Mouse (Mus musculus): Measurements from ENCODE around the gene Trim69. TPM values are rescaled to one million over a fixed set of nuclear protein-coding genes. Genes with fewer than 3 reads are reported as not detected.

Trim69 gene
- polyA plus RNA-seq, 1 experiment from 2014 or later = not detected

GRCm38 (mm10) chr2:122141332-122141967 lies 19.1 kb upstream of the Trim69 start:
- no peak for ATAC-seq (ENCODE audit: insufficient number of reproducible peaks, low FRiP score, low TSS enrichment, low read depth)
- no peak overlapping the region for H3K4me3 ChIP-seq (replicated peaks)
- H3K4me1 ChIP-seq = no peaks in the 10 kb centered on the region
- H3K36me3 ChIP-seq = no peaks in the 10 kb centered on the region
- WGBS = 72% methylated on average over 5 of the region's 5 CpGs
- no peak overlapping the region for H3K9ac ChIP-seq
- H3K9me3 ChIP-seq (replicated peaks) = no peaks in the 10 kb centered on the region
- no peak overlapping the region for H3K4me2 ChIP-seq (replicated peaks)
- no peaks in the 10 kb centered on the region for H3K27me3 ChIP-seq
- H3K27ac ChIP-seq (replicated peaks) = no peak overlapping the region

GRCm38 (mm10) chr2:122143111-122143510 lies 17.4 kb upstream of the Trim69 start:
- no peaks in the 10 kb centered on the region for H3K9me3 ChIP-seq (replicated peaks)
- H3K27me3 ChIP-seq = no peaks in the 10 kb centered on the region
- H3K9ac ChIP-seq = no peak overlapping the region
- no peak overlapping the region for H3K27ac ChIP-seq (replicated peaks)
- no peak overlapping the region for H3K4me2 ChIP-seq (replicated peaks)
- peaks cover 3% of the 10 kb centered on the region; the same call in 1 of the 2 replicates for H3K4me1 ChIP-seq
- no peak overlapping the region for H3K4me3 ChIP-seq (replicated peaks)
- no peaks in the 10 kb centered on the region for H3K36me3 ChIP-seq
- WGBS = 82% methylated on average over 3 of the region's 3 CpGs
- ATAC-seq (ENCODE audit: insufficient number of reproducible peaks, low FRiP score, low TSS enrichment, low read depth) = no peak

GRCm38 (mm10) chr2:122145756-122146155 lies 14.7 kb upstream of the Trim69 start:
- H3K27ac ChIP-seq (replicated peaks) = no peak overlapping the region

GRCm38 (mm10) chr2:122146687-122147086 lies 13.8 kb upstream of the Trim69 start:
- H3K4me3 ChIP-seq (replicated peaks) = no peak overlapping the region

More at GRCm38 (mm10) chr2:122145756-122146155, 14.7 kb upstream of the Trim69 start:
- 67% methylated on average over 4 of the region's 4 CpGs for WGBS
- no peak overlapping the region for H3K4me3 ChIP-seq (replicated peaks)
- no peak overlapping the region for H3K4me2 ChIP-seq (replicated peaks)
- H3K9me3 ChIP-seq (replicated peaks) = no peaks in the 10 kb centered on the region
- no peak overlapping the region for H3K9ac ChIP-seq
- H3K36me3 ChIP-seq = no peaks in the 10 kb centered on the region
- no peak for ATAC-seq (ENCODE audit: insufficient number of reproducible peaks, low FRiP score, low TSS enrichment, low read depth)
- no peaks in the 10 kb centered on the region for H3K27me3 ChIP-seq
- peaks cover 9% of the 10 kb centered on the region for H3K4me1 ChIP-seq

GRCm38 (mm10) chr2:122147508-122148241 lies 12.8 kb upstream of the Trim69 start, which contains the start of gene B2m:
Gene B2m, plus strand, starts transcription at chr2:122147686.
- peak; percentile 97 for ATAC-seq (ENCODE audit: insufficient number of reproducible peaks, low FRiP score, low TSS enrichment, low read depth)
- peak within 1 kb of the TSS; percentile 86 for H3K27ac ChIP-seq (replicated peaks)
- peak within 1 kb of the TSS; percentile 59 for H3K9ac ChIP-seq
- no peaks in the 10 kb centered on the region for H3K9me3 ChIP-seq (replicated peaks)
- peak within 1 kb of the TSS; percentile 62 for H3K4me2 ChIP-seq (replicated peaks)
- H3K36me3 ChIP-seq = no peaks in the 10 kb centered on the region
- H3K27me3 ChIP-seq = no peaks in the 10 kb centered on the region
- peaks cover 9% of the 10 kb centered on the region for H3K4me1 ChIP-seq
- under 1% methylated on average over 40 of the region's 40 CpGs for WGBS
- peak within 1 kb of the TSS; percentile 70 for H3K4me3 ChIP-seq (replicated peaks)

More at GRCm38 (mm10) chr2:122146687-122147086, 13.8 kb upstream of the Trim69 start:
- Histone ChIP-seq H3K4me1 (peaks cover 9% of the 10 kb centered on the region), H3K27ac (replicated peaks) (no peak overlapping the region), H3K36me3 (no peaks in the 10 kb centered on the region), H3K27me3 (no peaks in the 10 kb centered on the region), H3K9me3 (replicated peaks) (no peaks in the 10 kb centered on the region), H3K4me2 (replicated peaks) (no peak overlapping the region), H3K9ac (no peak overlapping the region)
- WGBS = 63% methylated on average over 6 of the region's 6 CpGs
- ATAC-seq (ENCODE audit: insufficient number of reproducible peaks, low FRiP score, low TSS enrichment, low read depth) = no peak

GRCm38 (mm10) chr2:122148242-122148917 lies 12.1 kb upstream of the Trim69 start:
- H3K27ac ChIP-seq (replicated peaks) = peak overlapping the region; percentile 86
- no peak for ATAC-seq (ENCODE audit: insufficient number of reproducible peaks, low FRiP score, low TSS enrichment, low read depth)
- WGBS = 23% methylated on average over 18 of the region's 18 CpGs

GRCm38 (mm10) chr2:122149316-122149715 lies 11.2 kb upstream of the Trim69 start:
- Histone ChIP-seq H3K27me3 (no peaks in the 10 kb centered on the region), H3K36me3 (no peaks in the 10 kb centered on the region), H3K4me1 (peaks cover 9% of the 10 kb centered on the region), H3K4me2 (replicated peaks) (0 out of 2 replicates have a peak overlapping the region, but pooled peaks have one; percentile 62), H3K9me3 (replicated peaks) (no peaks in the 10 kb centered on the region), H3K4me3 (replicated peaks) (no peak overlapping the region), H3K9ac (no peak overlapping the region), H3K27ac (replicated peaks) (no peak overlapping the region)
- WGBS = 87% methylated on average over 6 of the region's 6 CpGs
- ATAC-seq (ENCODE audit: insufficient number of reproducible peaks, low FRiP score, low TSS enrichment, low read depth) = no peak

More at GRCm38 (mm10) chr2:122148242-122148917, 12.1 kb upstream of the Trim69 start:
- H3K27me3 ChIP-seq = no peaks in the 10 kb centered on the region
- H3K4me1 ChIP-seq = peaks cover 9% of the 10 kb centered on the region
- H3K4me2 ChIP-seq (replicated peaks) = peak overlapping the region; percentile 62
- peak overlapping the region; percentile 59 for H3K9ac ChIP-seq
- H3K36me3 ChIP-seq = no peaks in the 10 kb centered on the region
- H3K4me3 ChIP-seq (replicated peaks) = peak overlapping the region; percentile 70
- H3K9me3 ChIP-seq (replicated peaks) = no peaks in the 10 kb centered on the region

GRCm38 (mm10) chr2:122149716-122150115 lies 10.8 kb upstream of the Trim69 start:
- H3K27me3 ChIP-seq = no peaks in the 10 kb centered on the region
- H3K9me3 ChIP-seq (replicated peaks) = no peaks in the 10 kb centered on the region
- H3K36me3 ChIP-seq = no peaks in the 10 kb centered on the region
- H3K9ac ChIP-seq = no peak overlapping the region
- no peak overlapping the region for H3K4me3 ChIP-seq (replicated peaks)
- H3K4me1 ChIP-seq = peaks cover 9% of the 10 kb centered on the region
- WGBS = 82% methylated on average over 3 of the region's 3 CpGs
- H3K4me2 ChIP-seq (replicated peaks) = no peak overlapping the region
- no peak for ATAC-seq (ENCODE audit: insufficient number of reproducible peaks, low FRiP score, low TSS enrichment, low read depth)
- H3K27ac ChIP-seq (replicated peaks) = no peak overlapping the region

- H3K4me1 ChIP-seq = peaks cover 9% of the 10 kb centered on the region
- no peak overlapping the region for H3K9ac ChIP-seq
- no peaks in the 10 kb centered on the region for H3K27me3 ChIP-seq
- no peak overlapping the region for H3K4me2 ChIP-seq (replicated peaks)
- no peaks in the 10 kb centered on the region for H3K9me3 ChIP-seq (replicated peaks)
- H3K27ac ChIP-seq (replicated peaks) = no peak overlapping the region
- WGBS = 92% methylated on average over 1 of the region's 1 CpGs
- H3K4me3 ChIP-seq (replicated peaks) = no peak overlapping the region
- H3K36me3 ChIP-seq = no peaks in the 10 kb centered on the region
- no peak for ATAC-seq (ENCODE audit: insufficient number of reproducible peaks, low FRiP score, low TSS enrichment, low read depth)
Measured at GRCm38 (mm10) chr2:122151221-122151620, 9.3 kb upstream of the Trim69 start.

- no peaks in the 10 kb centered on the region for H3K9me3 ChIP-seq (replicated peaks)
- no peak for ATAC-seq (ENCODE audit: insufficient number of reproducible peaks, low FRiP score, low TSS enrichment, low read depth)
- H3K4me3 ChIP-seq (replicated peaks) = no peak overlapping the region
- WGBS = 79% methylated on average over 3 of the region's 3 CpGs
- no peak overlapping the region for H3K27ac ChIP-seq (replicated peaks)
- no peak overlapping the region for H3K9ac ChIP-seq
- H3K36me3 ChIP-seq = no peaks in the 10 kb centered on the region
- peaks cover 6% of the 10 kb centered on the region; the same call in 1 of the 2 replicates for H3K4me1 ChIP-seq
- no peaks in the 10 kb centered on the region for H3K27me3 ChIP-seq
- H3K4me2 ChIP-seq (replicated peaks) = no peak overlapping the region
Measured at GRCm38 (mm10) chr2:122152850-122153249, 7.7 kb upstream of the Trim69 start.

GRCm38 (mm10) chr2:122153681-122154365 lies 6.7 kb upstream of the Trim69 start:
- no peak for ATAC-seq (ENCODE audit: insufficient number of reproducible peaks, low FRiP score, low TSS enrichment, low read depth)
- no peaks in the 10 kb centered on the region for H3K36me3 ChIP-seq
- H3K4me1 ChIP-seq = peaks cover 10% of the 10 kb centered on the region
- no peak overlapping the region for H3K27ac ChIP-seq (replicated peaks)
- H3K9me3 ChIP-seq (replicated peaks) = no peaks in the 10 kb centered on the region
- H3K9ac ChIP-seq = no peak overlapping the region
- no peak overlapping the region for H3K4me2 ChIP-seq (replicated peaks)
- no peaks in the 10 kb centered on the region for H3K27me3 ChIP-seq
- H3K4me3 ChIP-seq (replicated peaks) = no peak overlapping the region
- WGBS = 78% methylated on average over 7 of the region's 7 CpGs

Data from embryonic facial prominence, embryonic 15.5 days (tissue).